In the genomic region with DNA sequence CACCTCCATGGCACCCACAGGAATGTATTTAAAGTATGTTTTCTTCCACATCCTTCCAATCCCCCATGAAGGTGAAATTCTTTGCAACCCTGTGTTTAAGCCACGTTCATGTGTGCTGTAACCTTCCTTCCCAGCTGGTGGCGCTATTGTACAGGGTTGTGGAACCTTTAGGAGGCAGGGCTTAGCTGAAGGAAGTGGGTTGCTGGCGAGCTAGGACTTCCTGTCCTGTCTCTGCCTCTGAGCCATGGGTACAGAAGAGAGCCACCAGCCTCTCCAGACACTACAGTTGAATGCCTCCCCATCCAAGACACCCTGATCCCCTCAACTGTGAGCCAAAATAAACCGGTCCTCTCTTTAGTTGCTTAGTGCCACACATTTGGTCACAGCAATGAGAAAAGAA, we compare ENCODE assay signal across 9 mouse cellular contexts. TPM values are rescaled to one million over a fixed set of nuclear protein-coding genes. Genes with fewer than 3 reads are reported as not detected.
DNase-seq lines count a peak whose midpoint lies in the region; ATAC-seq and TF ChIP-seq lines count a peak whose summit lies in the region.
"Had no signal": no experiment of that assay in that cellular context is flagged by ENCODE, and none has a peak within 500 bp of the region (broad histone marks: within the 10 kb centered on the region; RNA-seq: fewer than 3 reads in every experiment).

No protein-coding gene starts in this region.

- no peak overlapping the region for H3K27ac ChIP-seq in heart, postnatal 0 days (ENCODE audit: low read depth)
- no peak overlapping the region for H3K27ac ChIP-seq in embryonic facial prominence, embryonic 10.5 days (replicated peaks)
- no peak overlapping the region for H3K27ac ChIP-seq in midbrain, embryonic 10.5 days (replicated peaks)

- intact Hi-C loops in heart, postnatal 36 days (cut with DNase I), result loop anchor here (2.0 to 5.0 kb wide), 3 partner anchors 67 to 185 kb away; no protein-coding TSS in a partner anchor

- no peak for DNase-seq in heart, postnatal 0 days (ENCODE audit: low spot score)
- no peak for DNase-seq in heart, adult 18-20 months
- DNase-seq in c-Kit-positive CD71-positive TER-119-positive erythroid progenitor cells, embryonic 14.5 days (ENCODE audit: low spot score), result peak; percentile 4
- peak; percentile 31 to 57 for DNase-seq in monocyte, adult 2 months (ENCODE audit: low read depth in 1 of 2, low spot score in 2 of 2)
- no peak for DNase-seq in embryonic facial prominence, embryonic 10.5 days (ENCODE audit: low spot score)
- DNase-seq in heart, postnatal 36 days, result no peak
- no peak for DNase-seq in midbrain, embryonic 10.5 days (ENCODE audit: low spot score)

- no peaks in the 10 kb centered on the region for H3K27me3 ChIP-seq in heart, postnatal 0 days (ENCODE audit: control insufficient read depth, insufficient read depth, low read length)
- no peaks in the 10 kb centered on the region for H3K27me3 ChIP-seq in embryonic facial prominence, embryonic 10.5 days (replicated peaks; ENCODE audit: low read depth, poor library complexity, severe bottlenecking)
- H3K27me3 ChIP-seq in midbrain, embryonic 10.5 days (ENCODE audit: low read depth, poor library complexity, severe bottlenecking), result no peaks in the 10 kb centered on the region

- no peak for TF ChIP-seq EP300 in heart, postnatal 0 days (IDR thresholded peaks at IDR 0.05; ENCODE audit: low read depth)

- no peaks in the 10 kb centered on the region for H3K9me3 ChIP-seq in heart, postnatal 0 days (replicated peaks; ENCODE audit: control insufficient read depth, low read length)
- H3K9me3 ChIP-seq in embryonic facial prominence, embryonic 10.5 days, result no peaks in the 10 kb centered on the region
- H3K9me3 ChIP-seq in midbrain, embryonic 10.5 days (replicated peaks), result no peaks in the 10 kb centered on the region

- H3K4me3 ChIP-seq in heart, postnatal 0 days (ENCODE audit: low read depth, low read length), result no peak overlapping the region
- H3K4me3 ChIP-seq in embryonic facial prominence, embryonic 10.5 days, result no peak overlapping the region
- no peak overlapping the region for H3K4me3 ChIP-seq in midbrain, embryonic 10.5 days

- ATAC-seq in heart, postnatal 0 days (ENCODE audit: insufficient read depth, low read depth), result no peak
- peak; percentile 49 for ATAC-seq in CD4-positive, CD25-positive, alpha-beta regulatory T cell, adult 4 months

- no peak overlapping the region for H3K4me2 ChIP-seq in heart, postnatal 0 days (ENCODE audit: low read depth, low read length)

- no peaks in the 10 kb centered on the region for H3K4me1 ChIP-seq in heart, postnatal 0 days (ENCODE audit: control insufficient read depth, insufficient read depth)
- no peaks in the 10 kb centered on the region for H3K4me1 ChIP-seq in embryonic facial prominence, embryonic 10.5 days
- H3K4me1 ChIP-seq in midbrain, embryonic 10.5 days, result no peaks in the 10 kb centered on the region

- 71% methylated on average over 4 of the region's 4 CpGs for WGBS in heart, postnatal 0 days
- WGBS in embryonic facial prominence, embryonic 10.5 days, result 62% methylated on average over 4 of the region's 4 CpGs
- 73% methylated on average over 4 of the region's 4 CpGs for WGBS in midbrain, embryonic 10.5 days

- H3K36me3 ChIP-seq in heart, postnatal 0 days (replicated peaks; ENCODE audit: control insufficient read depth, insufficient read depth, low read length), result no peaks in the 10 kb centered on the region
- no peaks in the 10 kb centered on the region for H3K36me3 ChIP-seq in embryonic facial prominence, embryonic 10.5 days (replicated peaks)
- no peaks in the 10 kb centered on the region for H3K36me3 ChIP-seq in midbrain, embryonic 10.5 days

- peak; percentile 43 for TF ChIP-seq CTCF in heart, postnatal 0 days (IDR thresholded peaks at IDR 0.05; ENCODE audit: low read depth)

- H3K9ac ChIP-seq in heart, postnatal 0 days (replicated peaks; ENCODE audit: low read depth, low read length), result no peak overlapping the region

RNA-seq across cellular contexts. Expression of gene Piwil4, which starts 42.6 kb away (rescaled TPM):
- not detected in 2 replicates for total RNA-seq in heart, postnatal 0 days (2014; rRNA removed; ENCODE audit: low replicate concordance)
- polyA plus RNA-seq in heart, postnatal 0 days (2015; fragmentation: Nextera tagmentation; extraction: Ambion mirVana), result 0.07 and 0.12 TPM in 2 replicates
- not detected for total RNA-seq in heart, adult 18-20 months (2021)
- polyA plus RNA-seq in CD4-positive, CD25-positive, alpha-beta regulatory T cell, adult 4 months (2017; shearing (Covaris generic)), result under 1 TPM; 0.44 to 0.57 TPM
- 0.23 TPM in 1 of 2 replicates, not detected in the other for polyA plus RNA-seq in embryonic facial prominence, embryonic 10.5 days (2016; fragmentation: Nextera tagmentation; extraction: Ambion mirVana)
- total RNA-seq in heart, postnatal 36 days (2021), result not detected
- 0.04 and 0.11 TPM in 2 replicates for polyA plus RNA-seq in midbrain, embryonic 10.5 days (2016; fragmentation: Nextera tagmentation; extraction: Ambion mirVana)
- total RNA-seq: left cerebral cortex, postnatal 25 days had no signal

RNA-seq across cellular contexts. Expression of gene Amotl1, which starts 53.0 kb away (rescaled TPM):
- total RNA-seq in heart, postnatal 0 days (2014; rRNA removed; ENCODE audit: low replicate concordance), result 70.2 and 89.1 TPM in 2 replicates
- polyA plus RNA-seq in heart, postnatal 0 days (2015; fragmentation: Nextera tagmentation; extraction: Ambion mirVana), result 10.4 and 11.7 TPM in 2 replicates
- total RNA-seq in heart, adult 18-20 months (2021), result 10 to 100 TPM; 57.6 to 60.4 TPM
- polyA plus RNA-seq in CD4-positive, CD25-positive, alpha-beta regulatory T cell, adult 4 months (2017; shearing (Covaris generic)), result under 1 TPM in 1 of 2 experiments, not detected in 1; 0.06 TPM
- polyA plus RNA-seq in embryonic facial prominence, embryonic 10.5 days (2016; fragmentation: Nextera tagmentation; extraction: Ambion mirVana), result 23.1 and 27.4 TPM in 2 replicates
- total RNA-seq in heart, postnatal 36 days (2021), result 10 to 100 TPM; 52.8 to 58.6 TPM
- 14.7 and 14.9 TPM in 2 replicates for polyA plus RNA-seq in midbrain, embryonic 10.5 days (2016; fragmentation: Nextera tagmentation; extraction: Ambion mirVana)

RNA-seq across cellular contexts. Expression of gene Fut4, which starts 54.3 kb away (rescaled TPM):
- 1.6 TPM in 1 of 2 replicates, not detected in the other for total RNA-seq in heart, postnatal 0 days (2014; rRNA removed; ENCODE audit: low replicate concordance)
- polyA plus RNA-seq in heart, postnatal 0 days (2015; fragmentation: Nextera tagmentation; extraction: Ambion mirVana), result 0.27 and 0.40 TPM in 2 replicates
- total RNA-seq in heart, adult 18-20 months (2021), result under 1 TPM; 0.67 to 0.72 TPM
- polyA plus RNA-seq in CD4-positive, CD25-positive, alpha-beta regulatory T cell, adult 4 months (2017; shearing (Covaris generic)), result under 1 TPM in 1 of 2 experiments, not detected in 1; 0.19 TPM
- polyA plus RNA-seq in embryonic facial prominence, embryonic 10.5 days (2016; fragmentation: Nextera tagmentation; extraction: Ambion mirVana), result 6.3 and 7.6 TPM in 2 replicates
- under 1 TPM; 0.50 to 0.60 TPM for total RNA-seq in heart, postnatal 36 days (2021)
- 1.8 and 2.0 TPM in 2 replicates for polyA plus RNA-seq in midbrain, embryonic 10.5 days (2016; fragmentation: Nextera tagmentation; extraction: Ambion mirVana)

Comparison
In these comparisons a context has a peak if more than half of its experiments do, and no peak if none do; other contexts are left out.
1. DNase-seq: peak in c-Kit-positive CD71-positive TER-119-positive erythroid progenitor cells, embryonic 14.5 days (single experiment) and monocyte, adult 2 months (2 of 2); none in heart, postnatal 0 days (single experiment), heart, adult 18-20 months (0 of 2), embryonic facial prominence, embryonic 10.5 days (single experiment), heart, postnatal 36 days (0 of 2) and midbrain, embryonic 10.5 days (single experiment).
2. RNA of gene Amotl1, which starts 53.0 kb away (polyA plus RNA-seq): 23.1 to 27.4 TPM in embryonic facial prominence, embryonic 10.5 days, 14.7 to 14.9 TPM in midbrain, embryonic 10.5 days and 10.4 to 11.7 TPM in heart, postnatal 0 days; 0.06 TPM in CD4-positive, CD25-positive, alpha-beta regulatory T cell, adult 4 months; every median in the first group is over 10 times any median in the second.